Mouse (Mus musculus): ENCODE measurements around the gene Kif17.

The Kif17 gene

GRCm38 (mm10) chr4:138261843-138262681 lies 11.8 kb downstream of the Kif17 start:
- peak; percentile 83 to 86 for DNase-seq

- no peak for DNase-seq
Observed at GRCm38 (mm10) chr4:138267869-138268268, 17.6 kb downstream of the Kif17 start.

- no peak for DNase-seq
Observed at GRCm38 (mm10) chr4:138272011-138272997, 22.1 kb downstream of the Kif17 start.

GRCm38 (mm10) chr4:138278346-138278745 lies 28.1 kb downstream of the Kif17 start:
- no peak for DNase-seq

GRCm38 (mm10) chr4:138282834-138283233 lies 32.6 kb downstream of the Kif17 start:
- DNase-seq, result peak; percentile 46 to 58

GRCm38 (mm10) chr4:138286411-138286810 lies 36.2 kb downstream of the Kif17 start:
- no peak for DNase-seq

- no peak for DNase-seq
Observed at GRCm38 (mm10) chr4:138288691-138289090, 38.5 kb downstream of the Kif17 start.

GRCm38 (mm10) chr4:138292028-138292427 lies 41.8 kb downstream of the Kif17 start:
- no peak for DNase-seq

GRCm38 (mm10) chr4:138293261-138293948 lies 43.2 kb downstream of the Kif17 start:
- no peak for DNase-seq

GRCm38 (mm10) chr4:138293949-138294550 lies 43.8 kb downstream of the Kif17 start:
- no peak for DNase-seq

GRCm38 (mm10) chr4:138301271-138301780 lies 51.1 kb downstream of the Kif17 start:
- DNase-seq, result no peak

GRCm38 (mm10) chr4:138303011-138303410 lies 52.8 kb downstream of the Kif17 start:
- DNase-seq, result peak in 1 of 2 experiments; percentile 8

GRCm38 (mm10) chr4:138303742-138304141 lies 53.5 kb downstream of the Kif17 start:
- DNase-seq, result no peak

GRCm38 (mm10) chr4:138304340-138305104 lies 54.3 kb downstream of the Kif17 start, which contains the start of gene Ddost:
TSS of gene Ddost (plus strand) at chr4:138304730.
- peak; percentile 98 to 100 for DNase-seq

GRCm38 (mm10) chr4:138307025-138307424 lies 56.8 kb downstream of the Kif17 start:
- no peak for DNase-seq

- DNase-seq, result no peak
Observed at GRCm38 (mm10) chr4:138307739-138308138, 57.5 kb downstream of the Kif17 start.

- DNase-seq, result no peak
Observed at GRCm38 (mm10) chr4:138310311-138310910, 60.2 kb downstream of the Kif17 start.

GRCm38 (mm10) chr4:138311595-138311994 lies 61.4 kb downstream of the Kif17 start:
- peak; percentile 68 to 74 for DNase-seq

GRCm38 (mm10) chr4:138312105-138312504 lies 61.9 kb downstream of the Kif17 start:
- no peak for DNase-seq

- no peak for DNase-seq
Observed at GRCm38 (mm10) chr4:138313021-138313420, 62.8 kb downstream of the Kif17 start.

- no peak for DNase-seq
Observed at GRCm38 (mm10) chr4:138313795-138314194, 63.6 kb downstream of the Kif17 start.
